Mouse (Mus musculus) CH12.LX (cell line): ENCODE measurements around the gene Tmem266. TPM values are rescaled to one million over a fixed set of nuclear protein-coding genes. Genes with fewer than 3 reads are reported as not detected.

Experiments used
- DNase-seq: peaks from one replicate; pipeline ENCODE4 v3.0.0-alpha.2; 2013; ENCODE audit errors: extremely low read depth
- H3K27ac ChIP-seq: 2 replicates; pipeline ENCODE4 v1.5.1; 2012; ENCODE audit warnings: low read depth, mild to moderate bottlenecking, control low read depth, moderate library complexity; ENCODE audit not compliant: insufficient read depth
- H3K27me3 ChIP-seq: replicated peaks from 2 replicates; pipeline ENCODE3; 2012; ENCODE audit warnings: inconsistent platforms
- H3K36me3 ChIP-seq, 2 experiments: replicated peaks in 1 of 2; 2 replicates each; pipeline versions ENCODE3 to v1.6.1; 2012; ENCODE audit warnings: inconsistent platforms in 1 of 2, low read length in 1 of 2, mild to moderate bottlenecking in 1 of 2, mixed read lengths in 1 of 2, moderate library complexity in 1 of 2; ENCODE audit not compliant: control insufficient read depth in 1 of 2, insufficient read depth in 1 of 2
- H3K4me1 ChIP-seq, 2 experiments: 2 replicates each; pipeline ENCODE4 v1.6.1; 2012; ENCODE audit warnings: inconsistent platforms in 1 of 2, moderate library complexity in 1 of 2; ENCODE audit not compliant: insufficient read depth in 2 of 2, control insufficient read depth in 1 of 2
- H3K4me2 ChIP-seq: 2 replicates; pipeline ENCODE4 v1.6.1; 2012; ENCODE audit warnings: low read depth, mild to moderate bottlenecking, control low read depth; ENCODE audit not compliant: poor library complexity, insufficient read depth, severe bottlenecking
- H3K4me3 ChIP-seq, 3 experiments: fragments of 150-350 bp in 1 of 3; sonication (generic) in 1 of 3; replicated peaks in 1 of 3; 2 replicates each; pipeline versions ENCODE3 to v1.5.1; 2011 to 2012; ENCODE audit warnings: low read depth in 2 of 3, low read length in 2 of 3, mild to moderate bottlenecking in 2 of 3, moderate library complexity in 2 of 3, control low read depth in 1 of 3, improper control_type of control experiment in 1 of 3, inconsistent platforms in 1 of 3, mixed read lengths in 1 of 3; ENCODE audit not compliant: poor library complexity in 1 of 3
- H3K79me2 ChIP-seq: replicated peaks from 2 replicates; pipeline ENCODE4 v1.6.1; 2012; ENCODE audit warnings: mild to moderate bottlenecking, moderate library complexity; ENCODE audit not compliant: control insufficient read depth, poor library complexity, insufficient read depth, severe bottlenecking; ENCODE audit errors: extremely low read depth
- H3K9ac ChIP-seq: 2 replicates; pipeline ENCODE4 v1.6.1; 2012; ENCODE audit warnings: low read depth, mild to moderate bottlenecking, control low read depth, moderate library complexity; ENCODE audit not compliant: insufficient read depth
- H3K9me3 ChIP-seq: replicated peaks from 2 replicates; pipeline ENCODE3; 2012; ENCODE audit warnings: low read length, inconsistent platforms, mixed read lengths
- BHLHE40 ChIP-seq: IDR thresholded peaks from 2 replicates; pipeline ENCODE4 v1.6.1; 2011; ENCODE audit warnings: mild to moderate bottlenecking, low read depth, low read length, improper control_type of control experiment
- CHD1 ChIP-seq: IDR thresholded peaks from 2 replicates; pipeline ENCODE4 v1.6.1; 2012; ENCODE audit warnings: low read depth, low read length, improper control_type of control experiment, inconsistent platforms
- CTCF ChIP-seq, 2 experiments: IDR thresholded peaks in 1 of 2; conservative IDR thresholded peaks in 1 of 2; 2 replicates each; pipeline ENCODE4 v1.5.1; 2011 to 2012; ENCODE audit warnings: low read depth in 2 of 2, low read length in 2 of 2, improper control_type of control experiment in 1 of 2, inconsistent platforms in 1 of 2, mild to moderate bottlenecking in 1 of 2, moderate library complexity in 1 of 2
- ELF1 ChIP-seq: IDR thresholded peaks from 2 replicates; pipeline ENCODE4 v1.6.1; 2014; ENCODE audit warnings: low read depth, mild to moderate bottlenecking, inconsistent platforms, low read length, improper control_type of control experiment
- EP300 ChIP-seq: IDR thresholded peaks from 2 replicates; pipeline ENCODE4 v1.6.1; 2011; ENCODE audit warnings: low read length, improper control_type of control experiment
- GABPA ChIP-seq: IDR thresholded peaks from 2 replicates; pipeline ENCODE4 v1.6.1; 2012; ENCODE audit warnings: low read depth, low read length, improper control_type of control experiment, inconsistent platforms; ENCODE audit not compliant: insufficient replicate concordance
- IRF4 ChIP-seq: IDR thresholded peaks from 2 replicates; pipeline ENCODE4 v1.6.1; 2014; ENCODE audit warnings: low read depth, mild to moderate bottlenecking, inconsistent platforms, low read length, improper control_type of control experiment
- MAFK ChIP-seq: IDR thresholded peaks from 2 replicates; pipeline ENCODE4 v1.6.1; 2011; ENCODE audit warnings: low read length, improper control_type of control experiment; ENCODE audit not compliant: insufficient replicate concordance
- MAX ChIP-seq: IDR thresholded peaks from 2 replicates; pipeline ENCODE4 v1.6.1; 2011; ENCODE audit warnings: low read length, improper control_type of control experiment
- MEF2A ChIP-seq: IDR thresholded peaks from 2 replicates; pipeline ENCODE4 v1.6.1; 2014; ENCODE audit warnings: low read depth, mild to moderate bottlenecking, inconsistent platforms, low read length, improper control_type of control experiment, borderline replicate concordance
- MYC ChIP-seq: IDR thresholded peaks from 2 replicates; pipeline ENCODE4 v1.6.1; 2011; ENCODE audit warnings: low read depth, mild to moderate bottlenecking, improper control_type of control experiment, low read length
- NRF1 ChIP-seq: IDR thresholded peaks from 2 replicates; pipeline ENCODE4 v1.6.1; 2014; ENCODE audit warnings: low read depth, mild to moderate bottlenecking, inconsistent platforms, low read length, improper control_type of control experiment, moderate library complexity
- RAD21 ChIP-seq: IDR thresholded peaks from 2 replicates; pipeline ENCODE4 v1.6.1; 2011; ENCODE audit warnings: low read depth, mild to moderate bottlenecking, low read length, improper control_type of control experiment, moderate library complexity
- RCOR1 ChIP-seq: conservative IDR thresholded peaks from 2 replicates; pipeline ENCODE4 v1.6.1; 2012; ENCODE audit warnings: low read depth, mild to moderate bottlenecking, inconsistent platforms, low read length, improper control_type of control experiment
- SMC3 ChIP-seq: IDR thresholded peaks from 2 replicates; pipeline ENCODE4 v1.6.1; 2011; ENCODE audit warnings: low read depth, low read length, improper control_type of control experiment
- TBP ChIP-seq: conservative IDR thresholded peaks from 2 replicates; pipeline ENCODE4 v1.6.1; 2011; ENCODE audit warnings: low read depth, low read length, improper control_type of control experiment
- TCF12 ChIP-seq: IDR thresholded peaks from 2 replicates; pipeline ENCODE4 v1.6.1; 2014; ENCODE audit warnings: low read depth, mild to moderate bottlenecking, inconsistent platforms, low read length, improper control_type of control experiment
- ZC3H11A ChIP-seq: IDR thresholded peaks from 2 replicates; pipeline ENCODE4 v1.6.1; 2012; ENCODE audit warnings: low read depth, mild to moderate bottlenecking, inconsistent platforms, low read length, improper control_type of control experiment
- ZKSCAN1 ChIP-seq: IDR thresholded peaks from 2 replicates; pipeline ENCODE4 v1.6.1; 2012; ENCODE audit warnings: low read depth, inconsistent platforms, low read length, improper control_type of control experiment, borderline replicate concordance
- ZMIZ1 ChIP-seq: IDR thresholded peaks from 2 replicates; pipeline ENCODE4 v1.6.1; 2012; ENCODE audit warnings: low read depth, mild to moderate bottlenecking, inconsistent platforms, low read length, improper control_type of control experiment
- ZNF384 ChIP-seq: IDR thresholded peaks from 2 replicates; pipeline ENCODE4 v1.6.1; 2012; ENCODE audit warnings: low read depth, low read length, improper control_type of control experiment, inconsistent platforms
- dilution Hi-C: fragments of 300-500 bp; cut with MboI; formaldehyde crosslinking; loops from 2 replicates; pipeline ENCODE4 v1.14.3; 2020; ENCODE audit warnings: low sequenced_read_pairs; ENCODE audit not compliant: extremely low pct_unique_long_range_greater_than_20kb, extremely low pct_ligation_motif_present
- in situ Hi-C: fragments of 300-500 bp; cut with MboI; formaldehyde crosslinking; loops from 3 replicates; pipeline ENCODE4 v1.14.3; 2019; ENCODE audit warnings: low sequenced_read_pairs, low pct_ligation_motif_present, low pct_unique_long_range_greater_than_20kb, mixed read lengths
- polyA plus RNA-seq: library from polyadenylated mRNA; unstranded; fragments of >175 nt; gene quantifications from 2 replicates; pipeline ENCODE4 v1.2.1, GENCODE M21; 2012; ENCODE audit warnings: low read depth; ENCODE audit not compliant: insufficient read length
- total RNA-seq, 2 experiments: library from RNA; depleted of rRNA; stranded (reverse); fragments of 300-350 nt in 1 of 2; fragments of >200 nt in 1 of 2; gene quantifications; 2 replicates each; pipeline ENCODE4 v1.2.3; 2012 to 2014

The Tmem266 gene
- total and polyA plus RNA-seq, 3 experiments = not detected

DNA sequence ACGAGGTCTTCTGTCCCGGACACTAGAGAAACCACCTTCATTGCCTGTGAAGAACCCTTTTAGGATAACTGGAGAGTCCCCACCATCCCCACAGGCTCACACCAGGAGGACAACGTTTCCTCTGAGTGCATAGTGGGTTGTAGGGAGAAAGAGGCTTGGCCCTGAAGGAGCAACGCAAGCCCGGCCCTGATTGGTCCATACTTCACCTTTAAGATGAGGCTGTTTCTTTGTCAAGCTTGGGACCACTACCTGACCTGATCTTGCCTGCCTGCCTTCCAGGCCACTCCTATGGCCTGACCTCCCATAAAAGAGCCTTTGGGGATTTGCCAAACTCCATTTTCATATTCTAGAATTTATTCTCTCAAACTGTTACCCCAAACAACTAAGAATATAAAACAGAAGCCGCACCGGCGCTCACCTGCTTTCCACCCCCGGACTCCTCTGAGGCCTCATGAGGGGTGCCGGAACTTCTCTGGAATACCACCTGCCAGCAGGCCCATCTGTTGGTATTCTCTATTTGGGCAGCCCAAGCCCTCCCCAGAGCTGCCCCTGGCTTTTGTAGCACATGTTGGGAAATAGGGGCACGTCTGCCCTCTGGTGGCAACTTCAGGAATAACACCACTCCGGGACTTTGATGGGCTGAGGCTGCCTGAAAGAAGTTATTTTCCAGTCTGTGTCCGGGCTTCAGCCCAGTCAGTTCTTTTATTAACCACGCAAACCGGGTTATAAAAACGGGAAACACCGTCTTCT lies 65.4 kb downstream of the Tmem266 start:
- Histone ChIP-seq H3K4me1 (peaks cover 14 to 37% of the 10 kb centered on the region in 2 experiments), H3K27me3 (peaks cover 27% of the 10 kb centered on the region), H3K79me2 (no peaks in the 10 kb centered on the region), H3K27ac (no peak overlapping the region), H3K4me3 (no peak overlapping the region), H3K36me3 (no peaks in the 10 kb centered on the region), H3K4me2 (no peak overlapping the region), H3K9me3 (peaks cover 15% of the 10 kb centered on the region)
- dilution Hi-C loops = no loop called here
- DNase-seq = peak; percentile 73
- TF ChIP-seq MEF2A = no peak
- TF ChIP-seq ZNF384 = no peak
- TF ChIP-seq GABPA = no peak
- peak; percentile 79 to 85 for TF ChIP-seq CTCF (conservative IDR thresholded peaks at IDR 0.05 in 1 of 2, IDR thresholded peaks at IDR 0.05 in 1 of 2; ENCODE audit: low read depth in 2 of 2, low read length in 2 of 2)
- TF ChIP-seq NRF1 = peak; percentile 33; the same call in 1 of the 2 replicates
- no peak for TF ChIP-seq EP300
- TF ChIP-seq RCOR1 = no peak
- peak; percentile 92 for TF ChIP-seq MYC
- TF ChIP-seq ELF1 = no peak
- TF ChIP-seq CHD1 = no peak
- TF ChIP-seq ZKSCAN1 = no peak
- TF ChIP-seq MAFK = no peak
- peak; percentile 82 for TF ChIP-seq SMC3
- TF ChIP-seq IRF4 = peak; percentile 21; the same call in 1 of the 2 replicates
- TF ChIP-seq TCF12 = 0 out of 2 replicates have a peak, but pooled peaks have one; percentile 30
- peak; percentile 17; the same call in 1 of the 2 replicates for TF ChIP-seq ZC3H11A
- peak; percentile 83 for TF ChIP-seq RAD21
- no peak for TF ChIP-seq ZMIZ1
- peak; percentile 76 for TF ChIP-seq MAX
- TF ChIP-seq, all 38 proteins: peak for 9
- H3K9ac ChIP-seq = no peak overlapping the region
- in situ Hi-C loops = loop anchor here (5.0 kb wide), 1 partner anchor 65 kb away; the partner anchor contains the start of genes Nrg4 and Tmem266

DNA sequence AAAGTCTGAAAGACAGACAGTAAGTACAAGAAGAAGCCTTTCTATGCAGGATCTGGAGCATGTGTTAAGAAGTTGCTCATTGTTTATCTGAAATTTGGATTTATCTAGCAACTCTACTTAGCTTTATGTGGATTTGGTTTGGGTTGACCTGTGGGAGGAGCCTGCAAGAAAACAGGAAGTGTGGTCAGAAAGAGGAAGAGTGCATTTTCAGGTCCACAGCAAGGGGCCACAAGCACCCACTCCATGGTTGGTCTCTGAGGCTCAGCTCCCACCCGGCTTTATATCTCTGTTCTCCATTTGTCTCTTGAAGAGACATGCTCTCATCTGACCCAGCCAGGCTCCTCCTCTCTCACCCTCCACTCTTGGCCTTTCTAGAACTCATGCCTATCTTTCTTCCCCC lies 68.9 kb downstream of the Tmem266 start:
- peak; percentile 64 for DNase-seq
- no peaks in the 10 kb centered on the region for H3K79me2 ChIP-seq
- H3K36me3 ChIP-seq = no peaks in the 10 kb centered on the region
- peak; percentile 83 for TF ChIP-seq IRF4
- peak; percentile 86 for TF ChIP-seq EP300
- no peak for TF ChIP-seq TCF12
- TF ChIP-seq TBP = no peak
- TF ChIP-seq ZKSCAN1 = no peak
- no peak for TF ChIP-seq ZNF384
- peak; percentile 69 for TF ChIP-seq ELF1
- TF ChIP-seq BHLHE40 = no peak
- TF ChIP-seq, all 38 proteins: peak for 3
- no peaks in the 10 kb centered on the region for H3K9me3 ChIP-seq
- peak overlapping the region; percentile 47 for H3K4me2 ChIP-seq
- H3K9ac ChIP-seq = no peak overlapping the region
- in situ Hi-C loops = no loop called here
- peaks cover 7 to 43% of the 10 kb centered on the region in 2 experiments for H3K4me1 ChIP-seq
- dilution Hi-C loops = no loop called here
- no peak overlapping the region for H3K27ac ChIP-seq
- peaks cover 25% of the 10 kb centered on the region for H3K27me3 ChIP-seq
- H3K4me3 ChIP-seq = no peak overlapping the region
